Mouse (Mus musculus) bone marrow, adult 2 months (tissue): ENCODE data around the gene Slc6a2.

ENCODE experiments used
- CTCF ChIP-seq: fragments of 200-500 bp; IDR thresholded peaks from 2 replicates; pipeline ENCODE4 v1.5.1; 2011; ENCODE audit warnings: low read length, control low read depth; ENCODE audit not compliant: control insufficient read depth, insufficient read depth
- POLR2A ChIP-seq: fragments of 200-500 bp; IDR thresholded peaks from 2 replicates; pipeline ENCODE4 v1.6.1; 2011; ENCODE audit warnings: low read depth, mild to moderate bottlenecking, control low read depth, low read length, borderline replicate concordance; ENCODE audit not compliant: control insufficient read depth

GRCm38 (mm10) chr8:92959779-92960178, at the start of gene Slc6a2:
- TF ChIP-seq CTCF (no peak), POLR2A (no peak)
